Mouse (Mus musculus) neural tube, embryonic 13.5 days (tissue): Measurements from ENCODE around the gene Yipf1. TPM values are rescaled to one million over a fixed set of nuclear protein-coding genes. Genes with fewer than 3 reads are reported as not detected.
"Not testable (repeated sequence)": the region's sequence is repeated elsewhere in the genome, so short reads cannot be mapped to it uniquely, and the experiment has no call there.

ENCODE experiments used
- ATAC-seq: fragments of 200-750 bp; cut with Nextera tagmentation; 2 replicates; pipeline ENCODE4 v1.8.0; 2017; ENCODE audit warnings: low read depth, mild to moderate bottlenecking, moderate TSS enrichment, moderate library complexity
- H3K27ac ChIP-seq: fragments of 300-500 bp; sonication (generic); replicated peaks from 2 replicates; pipeline ENCODE4 v1.5.1; 2015; ENCODE audit warnings: moderate library complexity, mild to moderate bottlenecking, inconsistent platforms
- H3K27me3 ChIP-seq: fragments of 300-500 bp; sonication (generic); 2 replicates; pipeline ENCODE4 v1.6.1; 2015; ENCODE audit warnings: mild to moderate bottlenecking, inconsistent platforms
- H3K36me3 ChIP-seq: fragments of 300-500 bp; sonication (generic); 2 replicates; pipeline ENCODE4 v1.6.1; 2015; ENCODE audit warnings: mild to moderate bottlenecking, inconsistent platforms
- H3K4me1 ChIP-seq: fragments of 300-500 bp; sonication (generic); replicated peaks from 2 replicates; pipeline ENCODE4 v1.6.1; 2015; ENCODE audit warnings: inconsistent platforms
- H3K4me2 ChIP-seq: fragments of 300-500 bp; sonication (generic); 2 replicates; pipeline ENCODE4 v1.6.1; 2015; ENCODE audit warnings: inconsistent platforms, mild to moderate bottlenecking, moderate library complexity
- H3K4me3 ChIP-seq: fragments of 300-500 bp; sonication (generic); 2 replicates; pipeline ENCODE4 v1.5.1; 2015; ENCODE audit warnings: mild to moderate bottlenecking, inconsistent platforms
- H3K9ac ChIP-seq: fragments of 300-500 bp; sonication (generic); 2 replicates; pipeline ENCODE4 v1.6.1; 2015; ENCODE audit warnings: moderate library complexity, mild to moderate bottlenecking, inconsistent platforms
- H3K9me3 ChIP-seq: fragments of 300-500 bp; sonication (generic); 2 replicates; pipeline ENCODE4 v1.6.1; 2016; ENCODE audit warnings: inconsistent platforms
- WGBS: fragments of 180-500 bp; shearing (Covaris S2); methylation state at CpG from one replicate; pipeline ENCODE4 v1.1.7; 2015; 5-methylcytosine and 5-hydroxymethylcytosine counted together
- polyA plus RNA-seq: library from polyadenylated mRNA; unstranded; fragments of >200 nt; fragmentation: Nextera tagmentation; extraction: Ambion mirVana; gene quantifications from 2 replicates; pipeline ENCODE4 v1.2.1, GENCODE M21; 2015

Yipf1 gene
- polyA plus RNA-seq, 1 experiment from 2014 or later: 63.5 TPM

GRCm38 (mm10) chr4:107358460-107358859 lies 44.3 kb downstream of the Yipf1 start:
- H3K27ac ChIP-seq: no peak overlapping the region
- no peaks in the 10 kb centered on the region for H3K9me3 ChIP-seq
- H3K9ac ChIP-seq: no peak overlapping the region
- ATAC-seq: no peak
- WGBS: 76% methylated on average over 3 of the region's 3 CpGs
- H3K4me3 ChIP-seq: no peak overlapping the region
- H3K4me2 ChIP-seq: no peak overlapping the region
- peaks cover 7% of the 10 kb centered on the region for H3K36me3 ChIP-seq
- no peaks in the 10 kb centered on the region for H3K27me3 ChIP-seq
- peaks cover 18% of the 10 kb centered on the region for H3K4me1 ChIP-seq

DNA sequence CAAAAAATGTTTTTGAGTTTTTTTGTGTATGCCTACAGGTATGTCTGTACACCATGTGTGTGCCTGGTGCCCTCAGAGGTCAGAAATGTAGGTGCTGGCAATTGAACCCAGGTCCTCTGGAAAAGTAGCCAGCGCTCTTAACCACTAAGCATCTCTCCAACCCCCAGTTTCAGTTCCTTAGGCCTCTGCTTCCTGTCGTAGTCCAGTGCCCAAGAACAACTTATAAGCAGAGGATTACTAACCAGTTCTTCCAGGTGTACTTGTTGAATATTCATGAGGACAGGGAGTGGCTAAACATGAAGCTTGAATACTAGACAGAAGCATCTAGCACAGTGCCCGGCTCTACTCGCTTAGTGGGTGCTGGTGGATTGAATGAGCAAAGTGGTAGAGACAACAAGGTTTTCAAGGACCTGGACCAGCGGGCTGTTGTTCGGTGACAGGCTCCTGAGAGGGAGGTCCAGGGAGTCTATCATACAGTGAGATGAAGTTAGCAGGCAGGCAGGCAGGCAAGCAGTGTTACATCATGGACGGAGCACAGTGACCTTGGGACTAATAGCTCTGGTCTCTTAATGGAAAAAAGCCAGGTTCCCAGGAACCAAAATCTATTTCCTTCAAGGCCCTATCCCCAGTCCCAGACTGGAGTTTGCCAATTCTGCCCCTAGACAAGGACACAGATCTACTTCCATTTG lies 46.4 kb downstream of the Yipf1 start:
- Histone ChIP-seq H3K9ac (no peak overlapping the region), H3K9me3 (no peaks in the 10 kb centered on the region), H3K4me2 (no peak overlapping the region), H3K27me3 (no peaks in the 10 kb centered on the region), H3K27ac (no peak overlapping the region), H3K36me3 (peaks cover 7% of the 10 kb centered on the region), H3K4me1 (no peaks in the 10 kb centered on the region), H3K4me3 (no peak overlapping the region)
- 86% methylated on average over 7 of the region's 7 CpGs for WGBS
- ATAC-seq: no peak

DNA sequence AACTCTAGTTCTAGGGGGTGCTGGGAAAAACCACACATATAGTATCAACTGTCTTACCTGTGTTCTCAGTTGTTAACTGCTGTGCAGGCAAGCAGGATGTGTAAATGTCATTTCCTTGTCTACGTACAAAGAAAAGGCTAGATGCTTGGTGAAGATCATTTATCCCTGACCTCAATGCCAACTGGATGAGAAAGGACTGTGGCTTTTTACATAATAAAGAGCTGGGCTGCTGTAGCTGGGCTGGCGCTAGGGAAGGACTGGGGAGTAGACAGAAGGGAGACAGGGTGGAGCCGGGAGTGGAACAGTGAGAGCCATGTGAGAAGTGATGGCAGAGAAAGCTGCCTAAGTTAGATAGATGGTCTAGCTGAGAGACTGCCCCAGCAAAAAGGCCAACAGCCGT lies 48.6 kb downstream of the Yipf1 start:
- no peak overlapping the region for H3K27ac ChIP-seq
- H3K4me3 ChIP-seq: no peak overlapping the region
- no peak overlapping the region for H3K4me2 ChIP-seq
- H3K4me1 ChIP-seq: no peaks in the 10 kb centered on the region
- no peaks in the 10 kb centered on the region for H3K27me3 ChIP-seq
- 40% methylated on average over 4 of the region's 4 CpGs for WGBS
- no peak for ATAC-seq
- peaks cover 7% of the 10 kb centered on the region for H3K36me3 ChIP-seq
- H3K9me3 ChIP-seq: no peaks in the 10 kb centered on the region
- H3K9ac ChIP-seq: no peak overlapping the region

DNA sequence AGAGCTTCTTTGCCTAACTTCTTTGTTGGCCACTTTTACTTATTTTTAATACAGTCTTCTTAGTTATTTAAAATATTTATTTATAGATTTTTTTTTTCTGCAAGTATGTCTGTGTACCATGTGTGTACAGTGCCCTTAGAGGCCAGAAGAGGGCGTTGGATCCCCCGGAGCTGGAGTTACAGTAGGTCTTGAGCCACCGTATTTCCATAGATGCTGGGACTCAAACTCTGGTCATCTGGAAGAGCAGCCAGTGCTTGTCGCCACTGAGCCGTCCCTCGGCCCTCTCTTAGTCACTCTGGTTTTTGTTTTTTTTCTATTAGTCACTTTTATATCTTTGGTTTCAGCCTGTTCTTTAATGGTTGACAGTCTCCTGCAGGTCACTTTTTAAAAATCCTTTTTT lies 49.4 kb downstream of the Yipf1 start:
- ATAC-seq: no peak
- 83% methylated on average over 6 of the region's 6 CpGs for WGBS
- Histone ChIP-seq H3K27me3 (no peaks in the 10 kb centered on the region), H3K9ac (no peak overlapping the region), H3K4me1 (peaks cover 4% of the 10 kb centered on the region), H3K27ac (no peak overlapping the region), H3K36me3 (peaks cover 7% of the 10 kb centered on the region), H3K9me3 (no peaks in the 10 kb centered on the region), H3K4me3 (no peak overlapping the region), H3K4me2 (no peak overlapping the region)

GRCm38 (mm10) chr4:107364190-107364639 lies 50.1 kb downstream of the Yipf1 start:
- no peaks in the 10 kb centered on the region for H3K9me3 ChIP-seq
- peaks cover 7% of the 10 kb centered on the region for H3K36me3 ChIP-seq
- H3K27me3 ChIP-seq: no peaks in the 10 kb centered on the region
- ATAC-seq: no peak
- peaks cover 8% of the 10 kb centered on the region for H3K4me1 ChIP-seq
- H3K4me3 ChIP-seq: no peak overlapping the region
- WGBS: 86% methylated on average over 5 of the region's 5 CpGs
- no peak overlapping the region for H3K27ac ChIP-seq
- H3K9ac ChIP-seq: no peak overlapping the region
- no peak overlapping the region for H3K4me2 ChIP-seq

DNA sequence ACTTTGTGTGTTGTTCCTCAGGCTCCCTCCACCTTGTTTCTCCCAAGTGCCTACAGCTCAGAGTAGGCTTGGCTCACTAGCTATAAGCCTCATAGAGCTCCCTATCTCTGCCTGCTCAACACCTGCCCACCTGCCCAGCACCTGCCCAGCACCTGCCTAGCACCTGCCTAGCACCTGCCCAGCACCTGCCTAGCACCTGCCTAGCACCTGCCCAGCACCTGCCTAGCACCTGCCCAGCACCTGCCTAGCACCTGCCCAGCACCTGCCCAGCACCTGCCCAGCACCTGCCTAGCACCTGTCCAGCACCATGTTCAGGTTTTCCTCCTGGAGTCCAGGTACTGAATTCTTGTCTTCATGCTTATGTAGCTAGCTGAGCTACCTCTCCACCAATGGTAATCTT lies 52.2 kb downstream of the Yipf1 start:
- H3K27ac ChIP-seq, H3K4me2 ChIP-seq, H3K4me1 ChIP-seq, H3K27me3 ChIP-seq, H3K9ac ChIP-seq, H3K36me3 ChIP-seq, ATAC-seq, H3K4me3 ChIP-seq, H3K9me3 ChIP-seq: not testable (repeated sequence)

GRCm38 (mm10) chr4:107367567-107368314 lies 53.6 kb downstream of the Yipf1 start, which contains the start of gene Ndc1:
TSS of gene Ndc1 (plus strand) at chr4:107367784.
- peak; percentile 97 for ATAC-seq
- no peaks in the 10 kb centered on the region for H3K27me3 ChIP-seq
- peak within 1 kb of the TSS; percentile 81 for H3K9ac ChIP-seq
- H3K36me3 ChIP-seq: peaks cover 18% of the 10 kb centered on the region
- under 1% methylated on average over 51 of the region's 51 CpGs for WGBS
- H3K4me2 ChIP-seq: peak within 1 kb of the TSS; percentile 76
- H3K9me3 ChIP-seq: no peaks in the 10 kb centered on the region
- H3K4me3 ChIP-seq: peak within 1 kb of the TSS; percentile 79
- peak within 1 kb of the TSS; percentile 91 for H3K27ac ChIP-seq
- peaks cover 8% of the 10 kb centered on the region for H3K4me1 ChIP-seq

DNA sequence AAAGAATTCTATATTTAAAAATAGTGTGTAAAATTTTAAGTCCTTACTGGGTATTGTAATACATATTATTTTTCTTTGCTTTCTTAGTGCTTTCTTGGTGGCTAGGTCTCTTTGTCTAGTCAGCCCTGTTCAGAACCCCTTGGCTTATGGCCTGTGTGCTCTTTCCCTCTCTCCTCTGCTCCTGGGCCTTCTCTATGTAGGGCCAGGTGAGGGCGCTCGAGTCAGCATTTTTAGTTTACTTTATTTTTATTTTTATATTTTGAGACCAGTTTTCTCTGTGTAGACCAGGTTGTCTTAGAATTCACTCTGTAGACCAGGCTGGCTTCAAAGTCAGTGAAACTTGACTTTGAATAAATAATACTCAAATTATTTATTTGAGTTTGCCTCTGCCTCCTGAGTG lies 58.1 kb downstream of the Yipf1 start:
- Histone ChIP-seq H3K9me3 (no peaks in the 10 kb centered on the region), H3K4me3 (no peak overlapping the region), H3K4me1 (peaks cover 8% of the 10 kb centered on the region), H3K27me3 (no peaks in the 10 kb centered on the region), H3K27ac (no peak overlapping the region), H3K4me2 (no peak overlapping the region), H3K9ac (no peak overlapping the region), H3K36me3 (peaks cover 57% of the 10 kb centered on the region)
- no peak for ATAC-seq
- 80% methylated on average over 2 of the region's 2 CpGs for WGBS

DNA sequence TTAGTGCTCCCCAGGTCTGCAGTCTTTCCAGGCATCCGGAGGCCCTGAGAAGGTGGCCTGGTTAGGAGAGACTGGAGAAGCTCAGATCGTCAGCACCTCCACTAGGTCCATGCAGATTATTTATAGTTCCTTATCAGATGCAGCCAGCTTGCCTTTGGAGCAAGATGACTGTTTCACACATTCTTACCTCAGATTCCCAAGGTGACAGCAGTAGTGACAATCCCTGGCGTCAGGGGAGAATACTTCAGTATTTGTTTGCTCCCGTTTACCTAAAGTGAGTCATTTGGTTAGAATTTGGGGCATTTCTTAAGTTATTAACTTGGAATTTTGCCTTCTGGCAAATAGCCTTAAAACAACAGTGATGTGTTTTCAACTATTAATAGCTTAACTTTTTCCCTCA lies 60.5 kb downstream of the Yipf1 start:
- Histone ChIP-seq H3K4me1 (no peaks in the 10 kb centered on the region), H3K4me2 (no peak overlapping the region), H3K9me3 (no peaks in the 10 kb centered on the region), H3K27ac (no peak overlapping the region), H3K36me3 (peaks cover 69% of the 10 kb centered on the region), H3K4me3 (no peak overlapping the region), H3K27me3 (no peaks in the 10 kb centered on the region), H3K9ac (no peak overlapping the region)
- WGBS: 88% methylated on average over 4 of the region's 4 CpGs
- ATAC-seq: no peak

DNA sequence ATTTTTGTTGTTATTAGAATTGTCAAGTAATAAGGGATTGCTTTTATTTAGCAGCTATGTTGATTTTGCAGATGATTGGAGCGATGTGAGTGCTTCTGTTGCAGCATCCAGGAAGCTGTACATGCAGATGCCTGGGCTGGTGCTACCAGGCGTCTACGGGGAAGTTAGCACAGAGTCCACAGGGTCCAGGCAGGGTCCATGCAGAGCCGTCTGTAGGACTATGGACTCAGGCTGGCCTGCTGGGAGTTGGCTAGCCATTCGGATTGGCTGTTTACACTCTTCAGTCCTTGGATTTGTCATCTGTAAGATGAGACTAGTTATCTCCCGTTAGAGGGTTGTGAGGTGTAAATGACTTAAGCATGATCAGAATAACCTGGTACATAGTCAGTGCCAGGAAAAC lies 64.8 kb downstream of the Yipf1 start:
- no peaks in the 10 kb centered on the region for H3K4me1 ChIP-seq
- no peak for ATAC-seq
- H3K9me3 ChIP-seq: no peaks in the 10 kb centered on the region
- WGBS: 86% methylated on average over 6 of the region's 6 CpGs
- H3K27me3 ChIP-seq: no peaks in the 10 kb centered on the region
- H3K27ac ChIP-seq: no peak overlapping the region
- H3K9ac ChIP-seq: no peak overlapping the region
- H3K4me3 ChIP-seq: no peak overlapping the region
- H3K4me2 ChIP-seq: no peak overlapping the region
- peaks cover 71% of the 10 kb centered on the region for H3K36me3 ChIP-seq

DNA sequence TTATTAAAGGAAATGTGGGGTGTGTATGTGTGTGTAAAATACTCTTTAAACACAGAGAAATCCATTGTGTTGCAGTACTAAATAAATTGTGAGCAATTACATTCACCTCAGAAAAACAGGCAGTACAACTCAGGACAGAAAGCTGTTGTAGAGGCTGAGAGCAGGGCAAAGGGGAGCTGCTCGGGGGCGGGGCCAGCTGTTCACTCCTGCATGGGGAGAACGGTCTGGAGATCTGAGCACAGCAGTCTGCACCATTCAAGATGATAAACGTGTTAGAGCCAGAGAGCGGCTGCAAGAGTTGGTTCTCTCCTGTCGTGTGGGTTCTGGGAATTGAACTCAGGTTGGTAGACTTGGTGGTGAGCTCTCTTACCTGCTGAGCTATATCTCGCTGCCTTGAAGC lies 66.7 kb downstream of the Yipf1 start:
- Histone ChIP-seq H3K36me3 (peaks cover 62% of the 10 kb centered on the region), H3K4me2 (no peak overlapping the region), H3K27ac (no peak overlapping the region), H3K4me1 (no peaks in the 10 kb centered on the region), H3K27me3 (no peaks in the 10 kb centered on the region), H3K4me3 (no peak overlapping the region), H3K9me3 (no peaks in the 10 kb centered on the region), H3K9ac (no peak overlapping the region)
- 81% methylated on average over 7 of the region's 7 CpGs for WGBS
- no peak for ATAC-seq

DNA sequence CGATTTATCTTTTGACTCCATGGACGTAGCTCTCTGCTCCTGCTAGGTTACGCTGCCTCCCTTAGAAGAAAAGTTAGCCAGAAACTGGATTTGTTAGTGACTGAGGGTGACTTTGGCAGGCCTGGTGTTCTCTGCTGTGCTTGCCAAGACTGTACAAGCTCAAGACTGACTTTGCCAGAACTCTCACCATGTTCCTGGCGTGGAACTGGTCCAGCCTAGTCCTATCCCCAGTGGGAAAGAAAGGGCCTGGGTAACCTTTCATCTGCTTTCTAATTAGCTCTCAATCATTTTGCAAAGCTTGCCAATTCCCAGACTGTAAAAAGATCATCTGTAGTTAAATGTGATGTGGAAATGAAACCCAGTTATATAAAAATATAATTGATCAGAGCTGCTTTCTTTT lies 72.9 kb downstream of the Yipf1 start:
- WGBS: 92% methylated on average over 4 of the region's 4 CpGs

More for the DNA sequence above, 72.9 kb downstream of the Yipf1 start:
- Histone ChIP-seq H3K27me3 (no peaks in the 10 kb centered on the region), H3K9ac (no peak overlapping the region), H3K9me3 (no peaks in the 10 kb centered on the region), H3K4me3 (no peak overlapping the region), H3K36me3 (peaks cover 71% of the 10 kb centered on the region), H3K4me2 (no peak overlapping the region), H3K4me1 (no peaks in the 10 kb centered on the region), H3K27ac (no peak overlapping the region)
- no peak for ATAC-seq
